Mouse (Mus musculus) MEL (cell line): ENCODE measurements around the gene Fjx1. TPM values are rescaled to one million over a fixed set of nuclear protein-coding genes. Genes with fewer than 3 reads are reported as not detected.

Source experiments
- DNase-seq: peaks from one replicate; pipeline ENCODE4 v3.0.0; 2011; ENCODE audit warnings: low read depth, low spot score
- H3K27ac ChIP-seq: 2 replicates; pipeline ENCODE4 v1.5.1; 2012; ENCODE audit warnings: low read depth, mild to moderate bottlenecking, control low read depth, low read length, moderate library complexity; ENCODE audit not compliant: control insufficient read depth
- H3K27me3 ChIP-seq, 2 experiments: fragments of 150-350 bp in 1 of 2; sonication (generic) in 1 of 2; 2 replicates each; pipeline ENCODE4 v1.6.1; 2012; ENCODE audit warnings: low read length in 2 of 2, mild to moderate bottlenecking in 2 of 2, improper control_type of control experiment in 1 of 2, moderate library complexity in 1 of 2; ENCODE audit not compliant: insufficient read depth in 2 of 2, control insufficient read depth in 1 of 2
- H3K36me3 ChIP-seq, 2 experiments: 2 replicates each; pipeline ENCODE4 v1.6.1; 2012 to 2014; ENCODE audit warnings: low read length in 2 of 2, improper control_type of control experiment in 1 of 2, inconsistent platforms in 1 of 2, mild to moderate bottlenecking in 1 of 2; ENCODE audit not compliant: insufficient read depth in 2 of 2, control insufficient read depth in 1 of 2
- H3K4me1 ChIP-seq, 2 experiments: fragments of 150-350 bp in 1 of 2; sonication (generic) in 1 of 2; 2 replicates each; pipeline ENCODE4 v1.6.1; 2012; ENCODE audit warnings: low read length in 2 of 2, improper control_type of control experiment in 1 of 2, mild to moderate bottlenecking in 1 of 2; ENCODE audit not compliant: insufficient read depth in 2 of 2, control insufficient read depth in 1 of 2
- H3K4me3 ChIP-seq, 2 experiments: fragments of 150-350 bp in 1 of 2; sonication (generic) in 1 of 2; 2 replicates each; pipeline ENCODE4 v1.5.1; 2012; ENCODE audit warnings: low read depth in 2 of 2, low read length in 2 of 2, mild to moderate bottlenecking in 2 of 2, moderate library complexity in 2 of 2, control low read depth in 1 of 2, improper control_type of control experiment in 1 of 2; ENCODE audit not compliant: control insufficient read depth in 1 of 2, insufficient read depth in 1 of 2
- H3K79me2 ChIP-seq: 2 replicates; pipeline ENCODE4 v1.6.1; 2012; ENCODE audit warnings: mild to moderate bottlenecking, low read length, moderate library complexity; ENCODE audit not compliant: control insufficient read depth, poor library complexity, insufficient read depth
- H3K9ac ChIP-seq: 2 replicates; pipeline ENCODE4 v1.6.1; 2012; ENCODE audit warnings: low read depth, mild to moderate bottlenecking, control low read depth, low read length, moderate library complexity; ENCODE audit not compliant: control insufficient read depth, poor library complexity, severe bottlenecking
- H3K9me3 ChIP-seq: fragments of 150-350 bp; sonication (generic); replicated peaks from 2 replicates; pipeline ENCODE4 v1.6.1; 2012; ENCODE audit warnings: mild to moderate bottlenecking, low read length, improper control_type of control experiment, moderate library complexity; ENCODE audit not compliant: insufficient read depth
- CTCF ChIP-seq, 3 experiments: IDR thresholded peaks in 2 of 3; conservative IDR thresholded peaks in 1 of 3; 2 replicates each; pipeline ENCODE4 v1.5.1; 2011 to 2012; ENCODE audit warnings: low read length in 3 of 3, low read depth in 2 of 3, mild to moderate bottlenecking in 2 of 3, improper control_type of control experiment in 1 of 3, inconsistent platforms in 1 of 3, mixed read lengths in 1 of 3, moderate library complexity in 1 of 3; ENCODE audit not compliant: control insufficient read depth in 1 of 3, insufficient read depth in 1 of 3, poor library complexity in 1 of 3, severe bottlenecking in 1 of 3
- ELF1 ChIP-seq: IDR thresholded peaks from 2 replicates; pipeline ENCODE4 v1.6.1; 2014; ENCODE audit warnings: low read depth, mild to moderate bottlenecking, inconsistent platforms, low read length, improper control_type of control experiment, moderate library complexity
- GABPA ChIP-seq: IDR thresholded peaks from 2 replicates; pipeline ENCODE4 v1.6.1; 2012; ENCODE audit warnings: low read depth, mild to moderate bottlenecking, inconsistent platforms, low read length, improper control_type of control experiment, moderate library complexity
- KAT2A ChIP-seq: conservative IDR thresholded peaks from 2 replicates; pipeline ENCODE4 v1.6.1; 2012; ENCODE audit warnings: low read depth, low read length, improper control_type of control experiment, inconsistent platforms
- MAX ChIP-seq: IDR thresholded peaks from 2 replicates; pipeline ENCODE4 v1.6.1; 2011; ENCODE audit warnings: low read length, improper control_type of control experiment
- MAZ ChIP-seq: IDR thresholded peaks from 2 replicates; pipeline ENCODE4 v1.6.1; 2012; ENCODE audit warnings: low read depth, mild to moderate bottlenecking, inconsistent platforms, low read length, improper control_type of control experiment
- MEF2A ChIP-seq: IDR thresholded peaks from 2 replicates; pipeline ENCODE4 v1.6.1; 2014; ENCODE audit warnings: low read depth, mild to moderate bottlenecking, inconsistent platforms, low read length, improper control_type of control experiment; ENCODE audit not compliant: poor library complexity, insufficient replicate concordance, severe bottlenecking; ENCODE audit errors: extremely low read depth
- MYC ChIP-seq: IDR thresholded peaks from 2 replicates; pipeline ENCODE4 v1.6.1; 2011; ENCODE audit warnings: low read depth, mild to moderate bottlenecking, low read length, improper control_type of control experiment, moderate library complexity
- NRF1 ChIP-seq: IDR thresholded peaks from 2 replicates; pipeline ENCODE4 v1.6.1; 2014; ENCODE audit warnings: low read depth, mild to moderate bottlenecking, inconsistent platforms, low read length, improper control_type of control experiment, moderate library complexity; ENCODE audit not compliant: poor library complexity, insufficient read depth, severe bottlenecking
- POLR2AphosphoS2 ChIP-seq: IDR thresholded peaks from 2 replicates; pipeline ENCODE4 v1.6.1; 2011; ENCODE audit warnings: low read length, improper control_type of control experiment
- POLR2AphosphoS5 ChIP-seq: IDR thresholded peaks from 2 replicates; pipeline ENCODE4 v1.6.1; 2012; ENCODE audit warnings: low read depth, borderline replicate concordance, mild to moderate bottlenecking, inconsistent platforms, low read length, moderate library complexity, mixed read lengths
- RAD21 ChIP-seq: IDR thresholded peaks from 2 replicates; pipeline ENCODE4 v1.6.1; 2011; ENCODE audit warnings: mild to moderate bottlenecking, low read depth, low read length, improper control_type of control experiment
- RCOR1 ChIP-seq: IDR thresholded peaks from 2 replicates; pipeline ENCODE4 v1.6.1; 2012; ENCODE audit warnings: low read depth, mild to moderate bottlenecking, inconsistent platforms, low read length, improper control_type of control experiment
- SIN3A ChIP-seq: IDR thresholded peaks from 2 replicates; pipeline ENCODE4 v1.6.1; 2012; ENCODE audit warnings: low read length, improper control_type of control experiment, inconsistent platforms
- SMC3 ChIP-seq: IDR thresholded peaks from 2 replicates; pipeline ENCODE4 v1.6.1; 2011; ENCODE audit warnings: low read depth, low read length, improper control_type of control experiment
- TBP ChIP-seq: IDR thresholded peaks from 2 replicates; pipeline ENCODE4 v1.8.0; 2011; ENCODE audit warnings: low read depth, low read length, improper control_type of control experiment
- TCF12 ChIP-seq: IDR thresholded peaks from 2 replicates; pipeline ENCODE4 v1.6.1; 2014; ENCODE audit warnings: low read depth, mild to moderate bottlenecking, inconsistent platforms, low read length, improper control_type of control experiment, moderate library complexity
- ZC3H11A ChIP-seq: IDR thresholded peaks from 2 replicates; pipeline ENCODE4 v1.6.1; 2012; ENCODE audit warnings: low read depth, mild to moderate bottlenecking, inconsistent platforms, low read length, improper control_type of control experiment
- ZKSCAN1 ChIP-seq: IDR thresholded peaks from 2 replicates; pipeline ENCODE4 v1.6.1; 2012; ENCODE audit warnings: low read depth, mild to moderate bottlenecking, inconsistent platforms, low read length, improper control_type of control experiment, moderate library complexity
- ZMIZ1 ChIP-seq: IDR thresholded peaks from 2 replicates; pipeline ENCODE4 v1.6.1; 2012; ENCODE audit warnings: low read depth, mild to moderate bottlenecking, inconsistent platforms, low read length, improper control_type of control experiment, moderate library complexity
- ZNF384 ChIP-seq: IDR thresholded peaks from 2 replicates; pipeline ENCODE4 v1.6.1; 2012; ENCODE audit warnings: low read depth, mild to moderate bottlenecking, inconsistent platforms, low read length, improper control_type of control experiment
- polyA plus RNA-seq, 2 experiments: library from polyadenylated mRNA; stranded (reverse) in 1 of 2; unstranded in 1 of 2; fragments of >175 nt in 1 of 2; fragments of >200 nt in 1 of 2; gene quantifications; 2 replicates each; pipeline versions ENCODE4 v1.2.1 to v1.2.4; 2012; ENCODE audit warnings: low replicate concordance in 2 of 2, low read depth in 1 of 2; ENCODE audit not compliant: insufficient read length in 2 of 2, insufficient read depth in 1 of 2, missing spikeins in 1 of 2
- total RNA-seq: library from RNA; depleted of rRNA; stranded (reverse); fragments of 300-350 nt; gene quantifications from 2 replicates; pipeline ENCODE4 v1.2.3, GENCODE M21; 2012

Gene Fjx1
- total and polyA plus RNA-seq, 3 experiments, result not detected

DNA sequence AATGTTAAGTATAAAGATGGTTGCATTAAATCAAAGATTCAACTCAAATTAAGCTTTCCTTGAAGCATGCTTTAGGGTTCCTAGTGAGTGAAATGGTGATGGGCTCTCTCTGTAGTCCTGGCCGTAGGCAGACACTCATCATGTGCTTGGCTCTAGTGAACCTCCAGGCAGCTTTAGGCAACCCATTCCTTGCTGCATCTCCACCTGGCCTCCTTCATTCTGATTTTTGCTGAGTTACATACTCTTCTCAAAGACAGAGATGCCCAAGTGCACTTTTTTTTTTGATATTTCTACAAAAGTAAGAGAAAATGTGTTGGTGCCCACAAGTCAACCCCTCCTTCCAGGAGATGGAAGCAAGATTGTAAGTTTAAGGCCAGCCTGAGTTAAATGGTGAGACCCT is 2.8 kb upstream of the Fjx1 start:
- H3K4me3 ChIP-seq, result no peak overlapping the region

DNA sequence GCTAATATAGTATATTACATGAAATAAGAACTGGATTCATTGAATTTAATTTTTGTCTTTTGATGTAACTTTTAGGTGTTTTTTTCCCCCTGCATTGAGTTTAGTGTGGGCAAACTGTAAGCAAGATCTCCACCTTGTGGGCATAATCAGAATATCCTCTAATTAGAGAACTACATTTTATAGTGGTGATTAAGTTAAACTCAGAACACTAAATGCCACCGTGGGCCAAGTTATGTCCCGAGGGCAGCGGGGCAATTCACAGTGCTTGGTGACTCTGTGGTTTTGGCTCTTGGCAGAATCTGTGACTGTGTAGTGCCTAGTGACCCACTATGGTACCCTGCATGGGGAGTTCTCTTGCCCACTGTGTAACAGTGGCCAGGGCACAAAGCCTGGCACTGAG is 1.1 kb upstream of the Fjx1 start:
- Histone ChIP-seq H3K9ac (no peak overlapping the region), H3K36me3 (no peaks in the 10 kb centered on the region), H3K9me3 (no peaks in the 10 kb centered on the region), H3K27me3 (no peaks in the 10 kb centered on the region), H3K4me3 (no peak overlapping the region), H3K79me2 (no peaks in the 10 kb centered on the region), H3K27ac (no peak overlapping the region), H3K4me1 (no peaks in the 10 kb centered on the region)
- DNase-seq, result peak; percentile 49
- TF ChIP-seq MEF2A, result no peak
- no peak for TF ChIP-seq MYC
- no peak for TF ChIP-seq POLR2AphosphoS5
- TF ChIP-seq SMC3, result peak; percentile 96
- TF ChIP-seq ZC3H11A, result peak; percentile 96
- TF ChIP-seq RAD21, result peak; percentile 98
- no peak for TF ChIP-seq SIN3A
- TF ChIP-seq CTCF (IDR thresholded peaks at IDR 0.05 in 2 of 3, conservative IDR thresholded peaks at IDR 0.05 in 1 of 3; ENCODE audit: control insufficient read depth in 1 of 3, insufficient read depth in 1 of 3, low read depth in 2 of 3, low read length in 3 of 3, poor library complexity in 1 of 3, severe bottlenecking in 1 of 3), result peak; percentile 3 to 87 (median 31); a peak in 4 of 6 replicates
- no peak for TF ChIP-seq TCF12
- TF ChIP-seq TBP, result no peak
- TF ChIP-seq ZNF384, result peak; percentile 76

More for the DNA sequence above, 2.8 kb upstream of the Fjx1 start:
- no peaks in the 10 kb centered on the region for H3K9me3 ChIP-seq
- TF ChIP-seq CTCF (IDR thresholded peaks at IDR 0.05 in 2 of 3, conservative IDR thresholded peaks at IDR 0.05 in 1 of 3; ENCODE audit: control insufficient read depth in 1 of 3, insufficient read depth in 1 of 3, low read depth in 2 of 3, low read length in 3 of 3, poor library complexity in 1 of 3, severe bottlenecking in 1 of 3) (no peak), GABPA (no peak), RCOR1 (no peak), KAT2A (no peak), NRF1 (no peak), ELF1 (no peak), ZMIZ1 (no peak), MAX (no peak), POLR2AphosphoS2 (no peak), ZKSCAN1 (no peak), MAZ (no peak)
- no peak overlapping the region for H3K27ac ChIP-seq
- H3K27me3 ChIP-seq, result peaks cover 0 to 1% of the 10 kb centered on the region in 2 experiments; a peak in 1 of 4 replicates
- no peak overlapping the region for H3K9ac ChIP-seq
- DNase-seq, result no peak
- no peaks in the 10 kb centered on the region for H3K4me1 ChIP-seq
- H3K36me3 ChIP-seq, result no peaks in the 10 kb centered on the region
- no peaks in the 10 kb centered on the region for H3K79me2 ChIP-seq
